Mouse (Mus musculus): Measurements from ENCODE around the gene Itih3. TPM values are rescaled to one million over a fixed set of nuclear protein-coding genes. Genes with fewer than 3 reads are reported as not detected.

Itih3 gene
- polyA plus RNA-seq, 1 experiment from 2014 or later: 0.58 TPM

DNA sequence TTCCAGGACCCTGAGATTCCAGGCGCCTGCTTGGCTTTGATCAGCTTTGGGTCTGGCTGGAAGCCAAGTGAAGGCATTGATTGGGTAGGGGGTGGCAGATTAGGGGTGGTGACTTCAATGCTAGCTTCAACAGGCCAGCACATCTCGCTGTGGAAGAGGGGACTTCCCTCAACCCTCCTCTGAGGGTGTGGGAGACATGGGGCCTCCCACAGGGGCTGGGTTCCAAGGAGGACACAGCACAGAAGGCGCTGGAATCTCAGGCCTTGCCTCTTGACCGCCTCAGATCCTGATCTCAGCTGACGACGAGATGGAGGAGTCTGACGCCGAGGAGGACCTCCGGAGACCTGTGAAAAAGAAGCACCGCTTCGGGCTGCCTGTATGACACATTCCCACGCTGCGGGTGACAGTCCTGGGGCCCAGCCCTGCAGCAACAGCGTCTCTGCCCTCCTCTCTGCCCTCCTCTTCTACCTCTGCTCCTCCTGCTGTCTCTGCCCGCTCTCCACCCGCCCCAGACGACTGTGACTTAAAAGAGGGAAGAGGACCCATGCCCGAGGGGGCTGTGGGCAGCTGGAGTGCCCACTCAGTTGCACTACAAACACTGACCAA is 49.4 kb downstream of the Itih3 start:
- H3K9me3 ChIP-seq (ENCODE audit: control insufficient read depth, low read length): no peaks in the 10 kb centered on the region
- H3K4me1 ChIP-seq (replicated peaks; ENCODE audit: control insufficient read depth, insufficient read depth, low read length): no peaks in the 10 kb centered on the region
- 85% methylated on average over 18 of the region's 18 CpGs for WGBS
- H3K27me3 ChIP-seq (replicated peaks; ENCODE audit: control insufficient read depth, insufficient read depth, low read length): no peaks in the 10 kb centered on the region
- no peak overlapping the region for H3K4me3 ChIP-seq (replicated peaks; ENCODE audit: low read length)
- H3K9ac ChIP-seq (replicated peaks; ENCODE audit: low read depth, low read length): no peak overlapping the region
- H3K36me3 ChIP-seq (ENCODE audit: control insufficient read depth, insufficient read depth): 0 out of 2 replicates have a peak, but pooled peaks cover 3% of the 10 kb centered on the region
- no peak for ATAC-seq
- no peak overlapping the region for H3K4me2 ChIP-seq (ENCODE audit: low read length)
- no peak overlapping the region for H3K27ac ChIP-seq (ENCODE audit: low read length)

- no peaks in the 10 kb centered on the region for H3K4me1 ChIP-seq (replicated peaks; ENCODE audit: control insufficient read depth, insufficient read depth, low read length)
- H3K9me3 ChIP-seq (ENCODE audit: control insufficient read depth, low read length): no peaks in the 10 kb centered on the region
- H3K4me2 ChIP-seq (ENCODE audit: low read length): no peak overlapping the region
- no peak for ATAC-seq
- WGBS: 86% methylated on average over 25 of the region's 25 CpGs
- H3K4me3 ChIP-seq (replicated peaks; ENCODE audit: low read length): no peak overlapping the region
- no peak overlapping the region for H3K27ac ChIP-seq (ENCODE audit: low read length)
- no peaks in the 10 kb centered on the region for H3K27me3 ChIP-seq (replicated peaks; ENCODE audit: control insufficient read depth, insufficient read depth, low read length)
- H3K9ac ChIP-seq (replicated peaks; ENCODE audit: low read depth, low read length): no peak overlapping the region
- H3K36me3 ChIP-seq (ENCODE audit: control insufficient read depth, insufficient read depth): 0 out of 2 replicates have a peak, but pooled peaks cover 3% of the 10 kb centered on the region
Observed at GRCm38 (mm10) chr14:30870206-30871147, 53.1 kb downstream of the Itih3 start.

DNA sequence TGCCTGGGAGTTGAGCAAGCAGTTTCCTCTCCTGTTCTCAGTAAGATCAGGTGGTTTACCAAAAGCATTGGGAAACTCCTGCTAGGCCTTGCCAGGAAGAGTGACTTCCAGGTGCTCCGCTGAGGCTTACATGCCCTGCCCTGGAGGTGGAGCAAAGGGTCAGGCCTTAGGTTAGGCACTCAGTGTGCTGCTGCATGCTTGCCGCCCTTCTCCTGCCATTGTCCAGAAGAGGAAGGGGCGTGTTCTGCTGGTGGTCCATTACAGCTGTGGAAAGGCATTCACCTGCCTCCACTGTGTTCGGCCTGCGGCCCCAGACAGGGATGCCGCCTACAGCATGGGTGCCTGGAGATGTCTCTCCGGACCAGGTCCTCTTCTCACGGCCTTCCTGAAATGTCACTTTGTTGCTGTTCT is 54.2 kb downstream of the Itih3 start:
- H3K4me2 ChIP-seq (ENCODE audit: low read length): no peak overlapping the region
- 0 out of 2 replicates have a peak, but pooled peaks cover 3% of the 10 kb centered on the region for H3K36me3 ChIP-seq (ENCODE audit: control insufficient read depth, insufficient read depth)
- H3K9ac ChIP-seq (replicated peaks; ENCODE audit: low read depth, low read length): no peak overlapping the region
- no peak overlapping the region for H3K27ac ChIP-seq (ENCODE audit: low read length)
- no peaks in the 10 kb centered on the region for H3K9me3 ChIP-seq (ENCODE audit: control insufficient read depth, low read length)
- H3K4me1 ChIP-seq (replicated peaks; ENCODE audit: control insufficient read depth, insufficient read depth, low read length): no peaks in the 10 kb centered on the region
- no peaks in the 10 kb centered on the region for H3K27me3 ChIP-seq (replicated peaks; ENCODE audit: control insufficient read depth, insufficient read depth, low read length)
- no peak for ATAC-seq
- 83% methylated on average over 8 of the region's 8 CpGs for WGBS
- H3K4me3 ChIP-seq (replicated peaks; ENCODE audit: low read length): no peak overlapping the region

GRCm38 (mm10) chr14:30868826-30869225 is 54.7 kb downstream of the Itih3 start:
- Histone ChIP-seq H3K36me3 (ENCODE audit: control insufficient read depth, insufficient read depth) (0 out of 2 replicates have a peak, but pooled peaks cover 3% of the 10 kb centered on the region), H3K4me3 (replicated peaks; ENCODE audit: low read length) (no peak overlapping the region), H3K9me3 (ENCODE audit: control insufficient read depth, low read length) (no peaks in the 10 kb centered on the region), H3K4me2 (ENCODE audit: low read length) (no peak overlapping the region), H3K4me1 (replicated peaks; ENCODE audit: control insufficient read depth, insufficient read depth, low read length) (no peaks in the 10 kb centered on the region), H3K9ac (replicated peaks; ENCODE audit: low read depth, low read length) (no peak overlapping the region), H3K27me3 (replicated peaks; ENCODE audit: control insufficient read depth, insufficient read depth, low read length) (no peaks in the 10 kb centered on the region), H3K27ac (ENCODE audit: low read length) (no peak overlapping the region)
- ATAC-seq: no peak
- whole genome bisulfite sequencing: 91% methylated on average over 10 of the region's 10 CpGs

DNA sequence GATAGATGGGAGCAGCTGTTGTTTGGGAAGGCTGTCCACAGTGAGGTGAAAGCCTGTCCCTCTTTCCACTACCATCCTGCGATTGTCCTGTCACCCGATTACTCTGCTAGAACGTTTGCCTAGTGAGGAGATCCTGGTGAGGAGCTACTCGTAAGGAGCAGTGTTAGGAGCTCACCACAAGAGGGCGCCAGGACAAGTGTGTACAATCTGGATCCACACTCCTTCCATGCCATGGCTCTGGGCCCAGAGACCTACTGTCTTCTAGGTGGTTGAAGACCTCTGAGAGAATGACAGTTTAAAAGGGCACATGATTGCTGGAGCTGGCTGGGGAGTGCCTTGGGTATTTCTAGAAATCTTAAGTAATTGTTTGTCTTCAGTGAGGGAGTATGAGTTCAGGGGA is 56.5 kb downstream of the Itih3 start:
- 29% methylated on average over 5 of the region's 5 CpGs for WGBS
- Histone ChIP-seq H3K4me1 (replicated peaks; ENCODE audit: control insufficient read depth, insufficient read depth, low read length) (no peaks in the 10 kb centered on the region), H3K4me2 (ENCODE audit: low read length) (no peak overlapping the region), H3K4me3 (replicated peaks; ENCODE audit: low read length) (no peak overlapping the region), H3K27me3 (replicated peaks; ENCODE audit: control insufficient read depth, insufficient read depth, low read length) (no peaks in the 10 kb centered on the region), H3K27ac (ENCODE audit: low read length) (no peak overlapping the region), H3K36me3 (ENCODE audit: control insufficient read depth, insufficient read depth) (no peaks in the 10 kb centered on the region), H3K9me3 (ENCODE audit: control insufficient read depth, low read length) (no peaks in the 10 kb centered on the region), H3K9ac (replicated peaks; ENCODE audit: low read depth, low read length) (no peak overlapping the region)
- no peak for ATAC-seq

DNA sequence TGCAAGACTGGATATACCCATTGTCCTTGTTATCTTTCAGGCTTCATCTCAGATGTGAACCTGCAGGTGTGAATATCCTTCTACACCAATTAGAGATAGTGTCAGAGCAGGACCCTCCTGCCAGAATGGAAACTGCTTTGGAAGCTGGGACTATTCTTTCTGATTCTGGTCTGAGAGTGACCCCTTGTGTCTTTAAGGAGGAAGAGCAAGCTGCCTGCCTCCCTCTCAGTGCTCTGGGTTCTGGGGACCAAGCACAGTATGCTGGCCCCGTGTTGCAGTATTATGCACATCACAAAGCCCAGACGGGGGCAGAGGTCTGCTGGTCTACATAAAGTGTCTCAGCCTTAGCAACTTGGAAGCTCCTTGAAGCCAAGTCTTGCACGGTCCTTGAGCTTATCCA is 58.2 kb downstream of the Itih3 start:
- H3K4me2 ChIP-seq (ENCODE audit: low read length): no peak overlapping the region
- no peak for ATAC-seq
- H3K27me3 ChIP-seq (replicated peaks; ENCODE audit: control insufficient read depth, insufficient read depth, low read length): no peaks in the 10 kb centered on the region
- H3K36me3 ChIP-seq (ENCODE audit: control insufficient read depth, insufficient read depth): no peaks in the 10 kb centered on the region
- no peak overlapping the region for H3K9ac ChIP-seq (replicated peaks; ENCODE audit: low read depth, low read length)
- no peak overlapping the region for H3K4me3 ChIP-seq (replicated peaks; ENCODE audit: low read length)
- WGBS: 72% methylated on average over 3 of the region's 3 CpGs
- H3K4me1 ChIP-seq (replicated peaks; ENCODE audit: control insufficient read depth, insufficient read depth, low read length): no peaks in the 10 kb centered on the region
- no peak overlapping the region for H3K27ac ChIP-seq (ENCODE audit: low read length)
- no peaks in the 10 kb centered on the region for H3K9me3 ChIP-seq (ENCODE audit: control insufficient read depth, low read length)

- no peak overlapping the region for H3K4me2 ChIP-seq (ENCODE audit: low read length)
- no peaks in the 10 kb centered on the region for H3K36me3 ChIP-seq (ENCODE audit: control insufficient read depth, insufficient read depth)
- no peak overlapping the region for H3K9ac ChIP-seq (replicated peaks; ENCODE audit: low read depth, low read length)
- H3K4me3 ChIP-seq (replicated peaks; ENCODE audit: low read length): no peak overlapping the region
- H3K9me3 ChIP-seq (ENCODE audit: control insufficient read depth, low read length): no peaks in the 10 kb centered on the region
- H3K27me3 ChIP-seq (replicated peaks; ENCODE audit: control insufficient read depth, insufficient read depth, low read length): no peaks in the 10 kb centered on the region
- H3K27ac ChIP-seq (ENCODE audit: low read length): no peak overlapping the region
- 88% methylated on average over 9 of the region's 9 CpGs for WGBS
- no peak for ATAC-seq
- H3K4me1 ChIP-seq (replicated peaks; ENCODE audit: control insufficient read depth, insufficient read depth, low read length): no peaks in the 10 kb centered on the region
Observed at GRCm38 (mm10) chr14:30862368-30862767, 61.2 kb downstream of the Itih3 start.

- ATAC-seq: no peak
- H3K9ac ChIP-seq (replicated peaks; ENCODE audit: low read depth, low read length): no peak overlapping the region
- no peaks in the 10 kb centered on the region for H3K36me3 ChIP-seq (ENCODE audit: control insufficient read depth, insufficient read depth)
- no peaks in the 10 kb centered on the region for H3K9me3 ChIP-seq (ENCODE audit: control insufficient read depth, low read length)
- H3K4me1 ChIP-seq (replicated peaks; ENCODE audit: control insufficient read depth, insufficient read depth, low read length): no peaks in the 10 kb centered on the region
- no peak overlapping the region for H3K4me3 ChIP-seq (replicated peaks; ENCODE audit: low read length)
- 82% methylated on average over 16 of the region's 16 CpGs for WGBS
- H3K4me2 ChIP-seq (ENCODE audit: low read length): no peak overlapping the region
- no peak overlapping the region for H3K27ac ChIP-seq (ENCODE audit: low read length)
- no peaks in the 10 kb centered on the region for H3K27me3 ChIP-seq (replicated peaks; ENCODE audit: control insufficient read depth, insufficient read depth, low read length)
Observed at GRCm38 (mm10) chr14:30861421-30862125, 62.0 kb downstream of the Itih3 start.
